Mouse (Mus musculus): ENCODE data around the gene Crispld2.

DNA sequence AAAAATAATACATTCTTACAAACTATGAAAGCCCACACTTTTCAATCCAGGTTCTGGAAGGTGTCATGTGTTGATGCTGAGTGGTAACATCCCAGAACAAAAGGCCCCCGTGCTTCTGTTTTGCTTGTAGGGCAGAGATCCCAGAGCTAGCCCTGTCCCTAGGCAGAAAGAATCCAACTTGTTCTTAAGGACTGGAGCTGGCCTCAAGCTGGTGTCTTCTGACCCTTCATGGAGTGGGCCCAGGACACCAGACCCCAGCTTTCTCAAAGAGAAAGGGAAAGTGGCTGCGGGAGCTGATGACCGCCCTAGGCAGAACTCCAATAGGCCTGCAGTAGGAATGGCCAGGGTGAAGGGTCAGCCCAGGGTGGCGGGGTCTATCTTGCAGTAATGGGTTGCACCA, 5.0 kb downstream of the Crispld2 start:
- TF ChIP-seq CTCF (IDR thresholded peaks at IDR 0.05; ENCODE audit: low read depth) (no peak), EP300 (IDR thresholded peaks at IDR 0.05; ENCODE audit: low read depth) (no peak)

Measured in heart, postnatal 0 days (tissue).